Mouse (Mus musculus) embryonic facial prominence, embryonic 14.5 days (tissue): ENCODE data around the gene Ccnd1. TPM values are rescaled to one million over a fixed set of nuclear protein-coding genes. Genes with fewer than 3 reads are reported as not detected.

Source experiments
- ATAC-seq: fragments of 200-750 bp; cut with Nextera tagmentation; 2 replicates; pipeline ENCODE4 v1.8.0; 2017; ENCODE audit warnings: low read depth, moderate number of reproducible peaks, moderate TSS enrichment
- DNase-seq: peaks from one replicate; pipeline ENCODE4 v3.0.0-alpha.2; 2015; ENCODE audit warnings: low spot score
- H3K27ac ChIP-seq: fragments of 300-500 bp; sonication (generic); replicated peaks from 2 replicates; pipeline ENCODE4 v1.5.1; 2014; ENCODE audit warnings: low read depth, mild to moderate bottlenecking, low read length, moderate library complexity
- H3K27me3 ChIP-seq: fragments of 300-500 bp; sonication (generic); replicated peaks from 2 replicates; pipeline ENCODE4 v1.6.1; 2014; ENCODE audit warnings: low read length; ENCODE audit not compliant: control insufficient read depth, insufficient read depth
- H3K36me3 ChIP-seq: fragments of 300-500 bp; sonication (generic); 2 replicates; pipeline ENCODE4 v1.6.1; 2014; ENCODE audit warnings: low read length, mixed read lengths; ENCODE audit not compliant: control insufficient read depth, insufficient read depth
- H3K4me1 ChIP-seq: fragments of 300-500 bp; sonication (generic); 2 replicates; pipeline ENCODE4 v1.6.1; 2014; ENCODE audit warnings: antibody characterized with exemption, low read length; ENCODE audit not compliant: control insufficient read depth, insufficient read depth
- H3K4me2 ChIP-seq: fragments of 300-500 bp; sonication (generic); 2 replicates; pipeline ENCODE4 v1.6.1; 2014; ENCODE audit warnings: low read depth, mild to moderate bottlenecking, low read length, moderate library complexity, mixed read lengths
- H3K4me3 ChIP-seq: fragments of 300-500 bp; sonication (generic); 2 replicates; pipeline ENCODE4 v1.5.1; 2014; ENCODE audit warnings: low read depth, mild to moderate bottlenecking, low read length
- H3K9ac ChIP-seq: fragments of 300-500 bp; sonication (generic); 2 replicates; pipeline ENCODE4 v1.6.1; 2014; ENCODE audit warnings: low read depth, mild to moderate bottlenecking, low read length, moderate library complexity, mixed read lengths
- H3K9me3 ChIP-seq: fragments of 300-500 bp; sonication (generic); 2 replicates; pipeline ENCODE4 v1.6.1; 2016; ENCODE audit warnings: low read length; ENCODE audit not compliant: control insufficient read depth
- WGBS: fragments of 180-500 bp; shearing (Covaris S2); extraction: QIAGEN DNeasy Blood & Tissue Kit; methylation state at CpG from one replicate; pipeline ENCODE4 v1.1.7; 2014; 5-methylcytosine and 5-hydroxymethylcytosine counted together
- polyA plus RNA-seq: library from polyadenylated mRNA; unstranded; fragments of >200 nt; fragmentation: Nextera tagmentation; extraction: Ambion mirVana; gene quantifications from 2 replicates; pipeline ENCODE4 v1.2.1, GENCODE M21; 2014

Gene Ccnd1
- polyA plus RNA-seq, 1 experiment from 2014 or later: 137 TPM

DNA sequence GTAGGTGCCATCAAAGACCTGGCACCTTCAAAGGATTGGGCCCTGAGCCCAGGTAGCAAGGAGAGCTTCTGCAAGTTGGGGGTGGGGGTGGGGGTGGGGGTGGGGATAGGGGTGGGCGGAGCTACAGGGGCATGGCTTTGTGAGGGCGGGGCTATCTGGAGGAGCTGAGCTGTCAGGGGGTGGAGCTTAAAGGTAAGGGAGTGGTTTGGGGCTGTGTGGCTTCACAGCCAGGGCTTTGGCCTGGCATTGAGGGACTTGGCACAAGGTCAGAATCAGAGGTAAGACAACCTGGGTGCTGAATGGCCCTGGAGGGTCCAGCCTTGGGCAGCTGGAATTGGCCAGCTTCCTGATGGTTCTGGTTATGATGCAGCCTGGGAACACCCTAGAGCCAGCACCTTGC lies 32.0 kb upstream of the Ccnd1 start:
- 42% methylated on average over 2 of the region's 2 CpGs for WGBS
- H3K4me2 ChIP-seq: no peak overlapping the region
- DNase-seq: no peak
- H3K36me3 ChIP-seq: no peaks in the 10 kb centered on the region
- no peaks in the 10 kb centered on the region for H3K4me1 ChIP-seq
- ATAC-seq: no peak
- no peaks in the 10 kb centered on the region for H3K27me3 ChIP-seq
- H3K27ac ChIP-seq: no peak overlapping the region
- H3K9ac ChIP-seq: no peak overlapping the region
- no peak overlapping the region for H3K4me3 ChIP-seq
- H3K9me3 ChIP-seq: no peaks in the 10 kb centered on the region

DNA sequence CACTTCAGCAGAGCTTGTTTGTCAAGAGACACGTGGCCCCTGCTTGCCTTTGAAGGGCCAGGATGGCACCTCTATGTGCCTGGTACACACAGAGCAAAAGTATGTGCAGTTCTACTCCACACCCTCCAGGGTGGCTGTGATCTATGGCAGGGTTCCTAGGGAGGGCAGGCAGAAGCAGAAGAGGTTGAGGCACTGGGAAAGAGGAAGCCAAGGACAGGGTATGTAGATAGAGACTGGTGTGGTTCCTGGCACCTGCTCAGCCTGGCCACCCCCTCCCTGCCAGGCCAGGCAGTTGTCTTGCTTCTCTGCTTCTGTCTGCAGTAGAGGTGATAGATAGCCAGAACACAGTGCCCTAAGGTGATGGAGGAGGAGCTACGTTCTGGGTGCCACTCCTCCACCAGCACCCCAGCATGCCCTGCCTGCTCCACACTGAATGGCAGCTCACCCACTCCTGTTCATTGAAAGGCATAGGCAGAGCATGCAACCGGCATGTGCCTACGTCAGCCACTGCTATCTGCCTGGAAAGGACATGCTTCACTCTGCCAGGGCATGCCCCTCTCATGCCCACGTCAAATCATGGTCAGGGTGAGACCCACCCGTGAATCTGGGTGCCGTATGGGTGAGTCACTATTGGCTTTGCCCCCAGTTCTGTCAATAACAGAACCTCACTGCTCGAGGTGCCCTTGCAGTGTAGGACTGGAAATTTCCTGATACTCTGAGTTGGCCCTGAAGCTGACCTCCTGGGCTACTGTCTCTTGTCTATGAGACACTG lies 31.5 kb upstream of the Ccnd1 start:
- H3K27ac ChIP-seq: no peak overlapping the region
- no peak overlapping the region for H3K9ac ChIP-seq
- no peaks in the 10 kb centered on the region for H3K36me3 ChIP-seq
- ATAC-seq (no peak), DNase-seq (no peak)
- no peaks in the 10 kb centered on the region for H3K27me3 ChIP-seq
- no peaks in the 10 kb centered on the region for H3K9me3 ChIP-seq
- H3K4me2 ChIP-seq: no peak overlapping the region
- whole genome bisulfite sequencing: 61% methylated on average over 8 of the region's 8 CpGs
- H3K4me1 ChIP-seq: no peaks in the 10 kb centered on the region
- H3K4me3 ChIP-seq: no peak overlapping the region

DNA sequence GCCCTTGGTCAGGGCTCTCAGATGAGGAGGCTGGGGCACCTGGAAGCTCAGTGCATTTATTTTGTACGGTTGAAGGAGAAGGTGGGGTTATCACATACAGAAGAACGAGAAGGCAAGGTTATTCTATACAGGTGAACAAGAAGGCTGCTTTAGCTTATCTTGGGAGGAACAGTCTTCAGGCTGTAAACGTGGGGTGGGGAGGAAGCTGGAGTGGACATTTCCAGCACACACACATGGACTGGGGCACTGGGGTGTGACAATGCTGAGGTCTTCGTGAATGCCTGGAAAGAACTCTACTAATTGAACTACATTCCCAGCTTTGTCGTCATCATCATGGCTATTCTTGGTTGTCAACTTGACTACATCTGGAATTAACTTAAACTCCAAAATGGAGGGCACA lies 26.2 kb upstream of the Ccnd1 start:
- Histone ChIP-seq H3K27me3 (no peaks in the 10 kb centered on the region), H3K4me3 (no peak overlapping the region), H3K4me2 (no peak overlapping the region), H3K9me3 (no peaks in the 10 kb centered on the region), H3K27ac (no peak overlapping the region), H3K9ac (no peak overlapping the region), H3K4me1 (no peaks in the 10 kb centered on the region), H3K36me3 (no peaks in the 10 kb centered on the region)
- DNase-seq: no peak
- ATAC-seq: no peak
- 68% methylated on average over 5 of the region's 5 CpGs for WGBS

DNA sequence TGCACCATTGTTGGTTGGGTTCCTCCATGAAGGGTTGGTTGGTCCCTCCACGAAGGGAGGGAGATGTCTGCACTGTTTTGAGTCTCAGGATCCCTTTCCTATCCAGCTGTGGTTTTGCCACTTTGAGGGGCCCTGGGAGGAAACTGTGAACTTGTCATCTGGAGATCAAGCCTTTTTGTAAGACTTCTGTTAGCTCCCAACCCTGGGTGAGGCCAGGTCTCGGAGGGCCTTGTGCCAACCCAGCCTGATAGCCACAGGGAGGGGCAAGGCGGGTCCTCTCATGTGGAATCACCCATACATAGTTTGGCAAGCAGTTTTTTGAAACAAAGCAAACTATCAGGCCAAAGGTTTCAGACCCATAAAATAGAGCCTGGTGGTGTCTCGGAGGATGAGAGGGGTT lies 24.6 kb upstream of the Ccnd1 start:
- H3K4me1 ChIP-seq: no peaks in the 10 kb centered on the region
- 80% methylated on average over 4 of the region's 4 CpGs for WGBS
- no peak for ATAC-seq
- no peaks in the 10 kb centered on the region for H3K36me3 ChIP-seq
- H3K4me2 ChIP-seq: no peak overlapping the region
- H3K9ac ChIP-seq: no peak overlapping the region
- H3K4me3 ChIP-seq: no peak overlapping the region
- no peaks in the 10 kb centered on the region for H3K9me3 ChIP-seq
- DNase-seq: no peak
- H3K27ac ChIP-seq: no peak overlapping the region
- no peaks in the 10 kb centered on the region for H3K27me3 ChIP-seq

DNA sequence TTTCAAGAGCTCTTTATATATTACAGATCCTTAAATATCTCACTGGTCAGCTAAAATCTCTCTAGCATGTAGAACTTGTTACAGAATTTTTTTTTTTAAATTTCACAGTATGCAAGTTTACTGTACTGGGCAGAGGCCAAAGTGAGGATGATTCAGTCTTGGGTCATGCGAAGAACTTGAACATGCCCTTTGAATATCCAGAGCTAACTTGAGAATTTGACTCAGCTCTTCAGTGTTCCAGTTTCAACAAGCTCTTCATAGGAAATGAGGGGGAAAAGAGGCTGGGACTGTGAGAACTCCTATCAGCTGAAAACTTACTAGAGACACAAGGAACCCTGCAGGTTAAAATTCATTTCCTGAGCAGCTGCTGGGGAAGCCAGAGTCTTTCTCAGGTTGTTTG lies 24.2 kb upstream of the Ccnd1 start:
- Histone ChIP-seq H3K4me2 (no peak overlapping the region), H3K27me3 (no peaks in the 10 kb centered on the region), H3K4me3 (no peak overlapping the region), H3K4me1 (peaks cover 3% of the 10 kb centered on the region; the same call in 1 of the 2 replicates), H3K27ac (no peak overlapping the region), H3K9me3 (no peaks in the 10 kb centered on the region), H3K36me3 (no peaks in the 10 kb centered on the region), H3K9ac (no peak overlapping the region)
- DNase-seq (no peak), ATAC-seq (no peak)
- 94% methylated on average over 1 of the region's 1 CpGs for WGBS

DNA sequence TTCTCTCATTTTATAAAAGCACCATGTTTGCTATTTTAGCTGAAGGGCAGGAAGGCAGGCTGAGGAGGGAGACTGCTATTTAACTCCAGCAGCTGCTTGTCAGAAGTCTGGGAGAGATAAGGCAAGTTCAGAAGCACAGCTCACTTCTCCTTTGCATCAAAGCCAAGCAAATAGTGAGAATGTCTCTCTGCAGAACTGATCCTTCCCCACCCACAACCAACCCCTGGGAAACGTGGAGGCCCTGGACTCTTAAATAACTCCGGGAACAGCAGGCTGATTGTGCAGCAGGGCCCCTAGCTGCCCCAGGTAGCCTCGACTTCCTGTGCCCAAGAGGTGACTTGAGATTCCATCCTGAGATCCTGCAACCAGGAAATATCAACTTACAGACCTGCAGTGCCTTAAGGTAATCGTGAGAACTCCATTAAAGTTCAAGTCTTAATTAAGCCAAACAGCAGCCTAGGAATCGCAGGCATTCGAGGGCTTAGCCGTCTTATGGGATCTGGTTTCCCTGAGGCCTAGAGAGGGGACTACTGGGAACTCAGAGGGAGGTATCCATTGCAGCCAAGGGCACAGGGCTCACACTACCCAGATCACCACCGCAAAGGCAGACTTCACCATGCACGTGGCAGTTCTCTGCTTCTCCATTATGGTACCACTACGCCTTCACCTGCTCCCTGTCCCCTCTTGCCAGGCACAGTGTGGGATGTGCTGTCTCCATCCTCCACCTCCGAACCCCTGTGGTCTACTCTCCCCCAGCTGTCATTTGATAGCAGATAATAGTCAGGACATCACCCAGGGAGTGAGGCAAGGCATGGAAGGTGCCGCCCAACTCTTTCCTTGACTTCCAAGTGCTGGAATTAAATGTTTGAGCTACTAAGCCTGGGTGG lies 19.0 kb upstream of the Ccnd1 start:
- WGBS: 31% methylated on average over 12 of the region's 12 CpGs
- DNase-seq: peak; percentile 68

DNA sequence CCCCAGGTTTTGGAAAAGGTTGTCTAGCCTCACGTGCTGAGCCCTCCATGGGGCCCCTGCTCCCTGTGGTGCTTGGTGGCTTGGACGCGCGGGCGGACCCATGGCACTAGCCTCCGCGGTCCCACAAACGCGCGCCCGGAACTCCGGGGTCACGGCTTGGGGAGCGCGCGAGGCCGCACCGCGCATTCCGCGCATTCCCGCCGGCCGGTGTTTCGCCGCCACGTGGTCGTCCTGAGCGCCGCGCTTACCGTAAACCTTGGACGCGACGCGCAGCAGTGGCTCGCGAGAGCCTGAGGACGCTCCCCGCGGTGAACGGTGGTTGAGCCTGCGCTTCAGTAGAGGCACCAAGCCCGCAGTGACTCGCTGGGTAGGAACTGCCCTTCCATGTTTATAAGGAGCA lies 3.5 kb upstream of the Ccnd1 start:
- 1% methylated on average over 30 of the region's 45 CpGs for WGBS
- Histone ChIP-seq H3K9ac (peak overlapping the region; percentile 49), H3K36me3 (no peaks in the 10 kb centered on the region), H3K4me3 (peak overlapping the region; percentile 70), H3K9me3 (no peaks in the 10 kb centered on the region), H3K4me2 (peak overlapping the region; percentile 93), H3K4me1 (peaks cover 12% of the 10 kb centered on the region), H3K27me3 (0 out of 2 replicates have a peak, but pooled peaks cover 6% of the 10 kb centered on the region), H3K27ac (no peak overlapping the region)
- ATAC-seq (peak; percentile 39), DNase-seq (peak; percentile 91)

More for the DNA sequence above, 19.0 kb upstream of the Ccnd1 start:
- no peaks in the 10 kb centered on the region for H3K36me3 ChIP-seq
- peak overlapping the region; percentile 21 for H3K27ac ChIP-seq
- ATAC-seq: peak; percentile 89; the same call in 1 of the 2 replicates
- no peaks in the 10 kb centered on the region for H3K27me3 ChIP-seq
- H3K4me1 ChIP-seq: peaks cover 9% of the 10 kb centered on the region
- H3K9ac ChIP-seq: no peak overlapping the region
- H3K4me2 ChIP-seq: no peak overlapping the region
- no peak overlapping the region for H3K4me3 ChIP-seq
- H3K9me3 ChIP-seq: no peaks in the 10 kb centered on the region

DNA sequence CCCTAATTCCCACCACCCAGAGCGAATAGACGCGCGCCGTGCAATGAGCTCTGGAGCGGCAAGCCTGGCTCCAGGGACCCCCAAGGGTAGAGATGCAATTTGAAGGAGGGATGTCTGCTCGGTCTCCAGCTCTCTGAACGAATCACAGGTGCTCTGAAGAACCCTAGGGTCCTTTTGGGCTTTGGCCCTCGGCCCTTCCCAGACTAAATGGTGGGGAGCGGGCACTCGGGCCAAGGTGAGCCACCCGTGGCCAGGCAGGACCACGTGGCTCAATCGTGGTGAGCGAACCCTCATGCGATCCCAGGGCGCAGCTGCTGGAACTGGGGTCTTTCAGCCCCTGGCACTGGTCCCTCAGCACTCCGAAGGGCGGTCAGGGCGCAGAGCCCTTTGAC lies 3.0 kb upstream of the Ccnd1 start:
- no peaks in the 10 kb centered on the region for H3K9me3 ChIP-seq
- H3K27me3 ChIP-seq: 0 out of 2 replicates have a peak, but pooled peaks cover 6% of the 10 kb centered on the region
- ATAC-seq (no peak), DNase-seq (peak; percentile 20)
- WGBS: under 1% methylated on average over 17 of the region's 20 CpGs
- peak overlapping the region; percentile 93 for H3K4me2 ChIP-seq
- H3K36me3 ChIP-seq: no peaks in the 10 kb centered on the region
- H3K4me1 ChIP-seq: peaks cover 12% of the 10 kb centered on the region
- peak overlapping the region; percentile 70 for H3K4me3 ChIP-seq
- peak overlapping the region; percentile 91; the same call in 1 of the 2 replicates for H3K27ac ChIP-seq
- peak overlapping the region; percentile 49 for H3K9ac ChIP-seq
